Mouse (Mus musculus) embryonic fibroblast, embryonic 13.5 days (primary cell): ENCODE results near the gene Etl4. TPM values are rescaled to one million over a fixed set of nuclear protein-coding genes. Genes with fewer than 3 reads are reported as not detected.
"Not testable (repeated sequence)": the region's sequence is repeated elsewhere in the genome, so short reads cannot be mapped to it uniquely, and the experiment has no call there.

Experiments used
- H3K27ac ChIP-seq: 2 replicates; pipeline ENCODE4 v1.5.1; 2012; ENCODE audit warnings: low read length, control low read depth, inconsistent platforms; ENCODE audit not compliant: insufficient read depth
- H3K4me1 ChIP-seq: 2 replicates; pipeline ENCODE4 v1.6.1; 2011; ENCODE audit warnings: low read length; ENCODE audit not compliant: control insufficient read depth, insufficient read depth
- H3K4me3 ChIP-seq: 2 replicates; pipeline ENCODE4 v1.5.1; 2011; ENCODE audit warnings: mild to moderate bottlenecking, control low read depth, low read length; ENCODE audit not compliant: insufficient read depth
- CTCF ChIP-seq: IDR thresholded peaks from 2 replicates; pipeline ENCODE4 v1.5.1; 2011; ENCODE audit warnings: mild to moderate bottlenecking, control low read depth, low read length, moderate library complexity, borderline replicate concordance; ENCODE audit not compliant: insufficient read depth
- POLR2A ChIP-seq: IDR thresholded peaks from 2 replicates; pipeline ENCODE4 v1.6.1; 2011; ENCODE audit warnings: low read depth, mild to moderate bottlenecking, control low read depth, low read length, moderate library complexity
- polyA plus RNA-seq: library from polyadenylated mRNA; stranded (reverse); fragments of >200 nt; gene quantifications from 2 replicates; pipeline ENCODE4 v1.2.4, GENCODE M21; 2011; ENCODE audit warnings: low read depth; ENCODE audit not compliant: missing spikeins, insufficient read length

Gene Etl4
- polyA plus RNA-seq, 1 experiment: 44.0 TPM

- peaks cover 4% of the 10 kb centered on the region; the same call in 1 of the 2 replicates for H3K4me1 ChIP-seq
- H3K4me3 ChIP-seq: no peak overlapping the region
- H3K27ac ChIP-seq: no peak overlapping the region
- TF ChIP-seq POLR2A: no peak
- no peak for TF ChIP-seq CTCF
Observed at GRCm38 (mm10) chr2:20653116-20653515, 743.5 kb downstream of the Etl4 start.

GRCm38 (mm10) chr2:20654058-20654457 is 744.5 kb downstream of the Etl4 start:
- TF ChIP-seq POLR2A: no peak
- TF ChIP-seq CTCF: no peak
- no peak overlapping the region for H3K4me3 ChIP-seq
- H3K27ac ChIP-seq: no peak overlapping the region; the same call in 1 of the 2 replicates
- H3K4me1 ChIP-seq: peaks cover 6% of the 10 kb centered on the region; the same call in 1 of the 2 replicates

- Histone ChIP-seq H3K4me1 (peaks cover 6% of the 10 kb centered on the region; the same call in 1 of the 2 replicates), H3K27ac (no peak overlapping the region; the same call in 1 of the 2 replicates), H3K4me3 (no peak overlapping the region)
- TF ChIP-seq POLR2A (no peak), CTCF (no peak)
Observed at GRCm38 (mm10) chr2:20654598-20655340, 745.2 kb downstream of the Etl4 start.

- peaks cover 6% of the 10 kb centered on the region; the same call in 1 of the 2 replicates for H3K4me1 ChIP-seq
- H3K4me3 ChIP-seq: no peak overlapping the region
- TF ChIP-seq CTCF: no peak
- TF ChIP-seq POLR2A: no peak
- H3K27ac ChIP-seq: no peak overlapping the region; the same call in 1 of the 2 replicates
Observed at GRCm38 (mm10) chr2:20655341-20655612, 745.7 kb downstream of the Etl4 start.

GRCm38 (mm10) chr2:20657856-20658255 is 748.3 kb downstream of the Etl4 start:
- no peak for TF ChIP-seq CTCF
- no peak for TF ChIP-seq POLR2A
- Histone ChIP-seq H3K4me1 (peaks cover 6% of the 10 kb centered on the region; the same call in 1 of the 2 replicates), H3K27ac (no peak overlapping the region)

GRCm38 (mm10) chr2:20661841-20662240 is 752.3 kb downstream of the Etl4 start:
- no peak for TF ChIP-seq CTCF
- no peak for TF ChIP-seq POLR2A
- H3K27ac ChIP-seq: no peak overlapping the region
- 0 out of 2 replicates have a peak, but pooled peaks cover 3% of the 10 kb centered on the region for H3K4me1 ChIP-seq
- H3K4me3 ChIP-seq: no peak overlapping the region

More at GRCm38 (mm10) chr2:20657856-20658255, 748.3 kb downstream of the Etl4 start:
- H3K4me3 ChIP-seq: no peak overlapping the region

GRCm38 (mm10) chr2:20662696-20663095 is 753.1 kb downstream of the Etl4 start:
- no peak overlapping the region for H3K27ac ChIP-seq
- no peak overlapping the region for H3K4me3 ChIP-seq
- 0 out of 2 replicates have a peak, but pooled peaks cover 3% of the 10 kb centered on the region for H3K4me1 ChIP-seq
- TF ChIP-seq POLR2A (no peak), CTCF (no peak)

- H3K27ac ChIP-seq: peak overlapping the region; percentile 17; the same call in 1 of the 2 replicates
- H3K4me1 ChIP-seq: no peaks in the 10 kb centered on the region
- TF ChIP-seq CTCF (no peak), POLR2A (no peak)
- no peak overlapping the region for H3K4me3 ChIP-seq
Observed at GRCm38 (mm10) chr2:20665309-20665971, 755.9 kb downstream of the Etl4 start.

GRCm38 (mm10) chr2:20666051-20666478 is 756.5 kb downstream of the Etl4 start:
- Histone ChIP-seq H3K4me1 (no peaks in the 10 kb centered on the region), H3K4me3 (no peak overlapping the region), H3K27ac (peak overlapping the region; percentile 17; the same call in 1 of the 2 replicates)
- TF ChIP-seq CTCF: peak; percentile 14; the same call in 1 of the 2 replicates
- TF ChIP-seq POLR2A: no peak

- H3K27ac ChIP-seq: no peak overlapping the region
- H3K4me1 ChIP-seq: no peaks in the 10 kb centered on the region
- TF ChIP-seq CTCF (no peak), POLR2A (no peak)
- no peak overlapping the region for H3K4me3 ChIP-seq
Observed at GRCm38 (mm10) chr2:20667876-20668275, 758.3 kb downstream of the Etl4 start.

GRCm38 (mm10) chr2:20668276-20669030 is 758.9 kb downstream of the Etl4 start:
- not testable (repeated sequence) for H3K4me1 ChIP-seq, H3K4me3 ChIP-seq, H3K27ac ChIP-seq
